Mouse (Mus musculus) thymus, adult 2 months (tissue): ENCODE data around the gene Tbk1. TPM values are rescaled to one million over a fixed set of nuclear protein-coding genes. Genes with fewer than 3 reads are reported as not detected.

Experiments
- DNase-seq: peaks from one replicate; pipeline ENCODE4 v3.0.0; 2021
- H3K27ac ChIP-seq: fragments of 200-500 bp; 2 replicates; pipeline ENCODE4 v1.5.1; 2012; ENCODE audit warnings: low read length, control low read depth; ENCODE audit not compliant: control insufficient read depth, insufficient read depth
- H3K27me3 ChIP-seq: fragments of 200-500 bp; 2 replicates; pipeline ENCODE4 v1.6.1; 2012; ENCODE audit warnings: mild to moderate bottlenecking, low read length, moderate library complexity, mixed read lengths; ENCODE audit not compliant: control insufficient read depth, insufficient read depth
- H3K36me3 ChIP-seq: fragments of 200-500 bp; 2 replicates; pipeline ENCODE4 v1.6.1; 2012; ENCODE audit warnings: mild to moderate bottlenecking, low read length, moderate library complexity; ENCODE audit not compliant: control insufficient read depth, insufficient read depth
- H3K4me1 ChIP-seq: fragments of 200-500 bp; replicated peaks from 2 replicates; pipeline ENCODE4 v1.6.1; 2012; ENCODE audit warnings: low read length; ENCODE audit not compliant: control insufficient read depth, insufficient read depth
- H3K4me3 ChIP-seq: fragments of 200-500 bp; 2 replicates; pipeline ENCODE4 v1.5.1; 2012; ENCODE audit warnings: mild to moderate bottlenecking, low read length, control low read depth, moderate library complexity; ENCODE audit not compliant: control insufficient read depth, insufficient read depth
- CTCF ChIP-seq: fragments of 200-500 bp; IDR thresholded peaks from 2 replicates; pipeline ENCODE4 v1.5.1; 2012; ENCODE audit warnings: mild to moderate bottlenecking, control low read depth, low read length, moderate library complexity, borderline replicate concordance; ENCODE audit not compliant: control insufficient read depth, poor library complexity, insufficient read depth; ENCODE audit errors: extremely low read depth
- POLR2A ChIP-seq: fragments of 200-500 bp; IDR thresholded peaks from 2 replicates; pipeline ENCODE4 v1.6.1; 2012; ENCODE audit warnings: mild to moderate bottlenecking, low read length, control low read depth, moderate library complexity; ENCODE audit not compliant: control insufficient read depth, poor library complexity, insufficient read depth; ENCODE audit errors: extremely low read depth
- WGBS: fragments of 180-500 bp; shearing (Covaris S2); methylation state at CpG from one replicate; pipeline ENCODE4 v1.1.7; 2018; 5-methylcytosine and 5-hydroxymethylcytosine counted together
- polyA plus RNA-seq: library from polyadenylated mRNA; depleted of rRNA; stranded (reverse); fragments of >200 nt; gene quantifications from 2 replicates; pipeline ENCODE4 v1.2.3, GENCODE M21; 2012

The Tbk1 gene
- polyA plus RNA-seq, 1 experiment = 16.4 TPM

GRCm38 (mm10) chr10:121625407-121626185 lies 39.0 kb upstream of the Tbk1 start:
- Histone ChIP-seq H3K27ac (no peak overlapping the region), H3K36me3 (peaks cover under 1% of the 10 kb centered on the region; the same call in 1 of the 2 replicates), H3K4me3 (peak overlapping the region; percentile 69), H3K27me3 (no peaks in the 10 kb centered on the region), H3K4me1 (no peaks in the 10 kb centered on the region; the same call in 1 of the 2 replicates)
- DNase-seq = no peak
- TF ChIP-seq CTCF (no peak), POLR2A (no peak)
- WGBS = under 1% methylated on average over 41 of the region's 41 CpGs

- H3K4me1 ChIP-seq = no peaks in the 10 kb centered on the region; the same call in 1 of the 2 replicates
- TF ChIP-seq CTCF (no peak), POLR2A (no peak)
- peaks cover 3% of the 10 kb centered on the region; the same call in 1 of the 2 replicates for H3K36me3 ChIP-seq
- no peak overlapping the region for H3K27ac ChIP-seq
- no peak for DNase-seq
- H3K27me3 ChIP-seq = no peaks in the 10 kb centered on the region
- no peak overlapping the region for H3K4me3 ChIP-seq
- 12% methylated on average over 9 of the region's 9 CpGs for WGBS
These were observed 38.4 kb upstream of the Tbk1 start for GRCm38 (mm10) chr10:121625006-121625405.

GRCm38 (mm10) chr10:121623670-121624069 lies 37.1 kb upstream of the Tbk1 start:
- H3K4me3 ChIP-seq = no peak overlapping the region
- no peak overlapping the region for H3K27ac ChIP-seq
- WGBS = 88% methylated on average over 7 of the region's 7 CpGs
- H3K4me1 ChIP-seq = no peaks in the 10 kb centered on the region; the same call in 1 of the 2 replicates
- H3K36me3 ChIP-seq = peaks cover 3% of the 10 kb centered on the region; the same call in 1 of the 2 replicates
- no peak for TF ChIP-seq POLR2A
- TF ChIP-seq CTCF = no peak
- H3K27me3 ChIP-seq = no peaks in the 10 kb centered on the region
- no peak for DNase-seq

GRCm38 (mm10) chr10:121622431-121622830 lies 35.8 kb upstream of the Tbk1 start:
- Histone ChIP-seq H3K36me3 (peaks cover 10% of the 10 kb centered on the region), H3K4me3 (no peak overlapping the region), H3K27me3 (no peaks in the 10 kb centered on the region), H3K4me1 (no peaks in the 10 kb centered on the region; the same call in 1 of the 2 replicates), H3K27ac (no peak overlapping the region)
- 94% methylated on average over 6 of the region's 6 CpGs for WGBS
- DNase-seq = no peak
- no peak for TF ChIP-seq POLR2A
- no peak for TF ChIP-seq CTCF

- Histone ChIP-seq H3K27me3 (no peaks in the 10 kb centered on the region), H3K27ac (no peak overlapping the region), H3K36me3 (peaks cover 45% of the 10 kb centered on the region), H3K4me3 (no peak overlapping the region), H3K4me1 (no peaks in the 10 kb centered on the region)
- DNase-seq = no peak
- no peak for TF ChIP-seq CTCF
- TF ChIP-seq POLR2A = no peak
- 97% methylated on average over 7 of the region's 7 CpGs for WGBS
These were observed 29.3 kb upstream of the Tbk1 start for GRCm38 (mm10) chr10:121615935-121616334.

- H3K4me1 ChIP-seq = no peaks in the 10 kb centered on the region
- peaks cover 41% of the 10 kb centered on the region for H3K36me3 ChIP-seq
- H3K27ac ChIP-seq = no peak overlapping the region
- TF ChIP-seq CTCF = no peak
- no peak for TF ChIP-seq POLR2A
- 98% methylated on average over 13 of the region's 13 CpGs for WGBS
- no peaks in the 10 kb centered on the region for H3K27me3 ChIP-seq
- H3K4me3 ChIP-seq = no peak overlapping the region
- no peak for DNase-seq
These were observed 28.7 kb upstream of the Tbk1 start for GRCm38 (mm10) chr10:121615146-121615870.

- H3K36me3 ChIP-seq = peaks cover 41% of the 10 kb centered on the region
These were observed 27.0 kb upstream of the Tbk1 start for GRCm38 (mm10) chr10:121613570-121613969.

More at GRCm38 (mm10) chr10:121613570-121613969, 27.0 kb upstream of the Tbk1 start:
- WGBS = 49% methylated on average over 13 of the region's 13 CpGs
- TF ChIP-seq POLR2A (no peak), CTCF (no peak)
- no peaks in the 10 kb centered on the region for H3K27me3 ChIP-seq
- no peak overlapping the region for H3K4me3 ChIP-seq
- no peak overlapping the region for H3K27ac ChIP-seq
- DNase-seq = no peak
- H3K4me1 ChIP-seq = no peaks in the 10 kb centered on the region
